Mouse (Mus musculus) stomach, embryonic 15.5 days (tissue): ENCODE measurements around the gene Il12b. TPM values are rescaled to one million over a fixed set of nuclear protein-coding genes. Genes with fewer than 3 reads are reported as not detected.
"Not testable (repeated sequence)": the region's sequence is repeated elsewhere in the genome, so short reads cannot be mapped to it uniquely, and the experiment has no call there.

Experiments used
- ATAC-seq: fragments of 200-750 bp; cut with Nextera tagmentation; 2 replicates; pipeline ENCODE4 v1.8.0; 2017; ENCODE audit warnings: low read depth, moderate number of reproducible peaks, moderate TSS enrichment; ENCODE audit not compliant: insufficient read depth, low FRiP score
- H3K27ac ChIP-seq: fragments of 300-500 bp; sonication (generic); 2 replicates; pipeline ENCODE4 v1.5.1; 2015; ENCODE audit warnings: mild to moderate bottlenecking, inconsistent platforms
- H3K27me3 ChIP-seq: fragments of 300-500 bp; sonication (generic); replicated peaks from 2 replicates; pipeline ENCODE4 v1.6.1; 2015; ENCODE audit warnings: inconsistent platforms
- H3K36me3 ChIP-seq: fragments of 300-500 bp; sonication (generic); 2 replicates; pipeline ENCODE4 v1.6.1; 2015; ENCODE audit warnings: inconsistent platforms
- H3K4me1 ChIP-seq: fragments of 300-500 bp; sonication (generic); 2 replicates; pipeline ENCODE4 v1.6.1; 2015; ENCODE audit warnings: inconsistent platforms
- H3K4me2 ChIP-seq: fragments of 300-500 bp; sonication (generic); 2 replicates; pipeline ENCODE4 v1.6.1; 2015; ENCODE audit warnings: mild to moderate bottlenecking, inconsistent platforms
- H3K4me3 ChIP-seq: fragments of 300-500 bp; sonication (generic); replicated peaks from 2 replicates; pipeline ENCODE4 v1.5.1; 2015; ENCODE audit warnings: inconsistent platforms
- H3K9ac ChIP-seq: fragments of 300-500 bp; sonication (generic); 2 replicates; pipeline ENCODE4 v1.6.1; 2015; ENCODE audit warnings: inconsistent platforms
- H3K9me3 ChIP-seq: fragments of 300-500 bp; sonication (generic); 2 replicates; pipeline ENCODE4 v1.6.1; 2016; ENCODE audit warnings: inconsistent platforms
- WGBS: fragments of 180-500 bp; shearing (Covaris S2); methylation state at CpG from one replicate; pipeline ENCODE4 v1.1.7; 2015; 5-methylcytosine and 5-hydroxymethylcytosine counted together
- polyA plus RNA-seq: library from polyadenylated mRNA; unstranded; fragments of >200 nt; fragmentation: Nextera tagmentation; extraction: Ambion mirVana; gene quantifications from 2 replicates; pipeline ENCODE4 v1.2.1, GENCODE M21; 2015

Gene Il12b
- polyA plus RNA-seq, 1 experiment from 2014 or later = 0.06 TPM

DNA sequence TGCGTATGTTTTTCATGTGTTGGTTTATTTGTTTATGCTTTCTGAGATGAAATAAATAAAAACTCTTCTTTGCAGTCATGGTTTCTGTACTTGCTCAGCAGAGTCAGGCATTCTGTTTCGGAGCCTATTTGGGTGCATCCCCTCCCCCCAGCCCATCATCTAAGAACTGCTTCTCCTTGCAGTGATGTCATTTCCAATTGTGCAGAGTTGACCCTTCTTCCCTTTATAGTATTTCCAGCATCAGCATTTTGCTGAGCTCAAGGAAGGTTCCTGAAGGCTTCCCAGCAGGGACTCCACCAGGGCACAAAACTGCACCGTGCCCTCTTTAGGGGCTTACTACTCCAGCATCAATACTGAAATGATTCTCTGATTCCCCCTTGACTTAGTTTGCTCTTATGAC, 14.7 kb downstream of the Il12b start:
- H3K9ac ChIP-seq = no peak overlapping the region
- no peaks in the 10 kb centered on the region for H3K9me3 ChIP-seq
- no peaks in the 10 kb centered on the region for H3K36me3 ChIP-seq
- no peak overlapping the region for H3K4me3 ChIP-seq
- ATAC-seq = no peak
- H3K27ac ChIP-seq = no peak overlapping the region
- WGBS = 81% methylated on average over 3 of the region's 3 CpGs
- H3K27me3 ChIP-seq = no peaks in the 10 kb centered on the region
- no peaks in the 10 kb centered on the region for H3K4me1 ChIP-seq
- no peak overlapping the region for H3K4me2 ChIP-seq

GRCm38 (mm10) chr11:44417403-44417802, 17.5 kb downstream of the Il12b start:
- WGBS = 30% methylated on average over 1 of the region's 1 CpGs
- Histone ChIP-seq H3K4me2 (no peak overlapping the region), H3K4me1 (no peaks in the 10 kb centered on the region), H3K36me3 (no peaks in the 10 kb centered on the region), H3K4me3 (no peak overlapping the region), H3K27me3 (no peaks in the 10 kb centered on the region), H3K9ac (no peak overlapping the region), H3K9me3 (no peaks in the 10 kb centered on the region), H3K27ac (no peak overlapping the region)
- no peak for ATAC-seq

DNA sequence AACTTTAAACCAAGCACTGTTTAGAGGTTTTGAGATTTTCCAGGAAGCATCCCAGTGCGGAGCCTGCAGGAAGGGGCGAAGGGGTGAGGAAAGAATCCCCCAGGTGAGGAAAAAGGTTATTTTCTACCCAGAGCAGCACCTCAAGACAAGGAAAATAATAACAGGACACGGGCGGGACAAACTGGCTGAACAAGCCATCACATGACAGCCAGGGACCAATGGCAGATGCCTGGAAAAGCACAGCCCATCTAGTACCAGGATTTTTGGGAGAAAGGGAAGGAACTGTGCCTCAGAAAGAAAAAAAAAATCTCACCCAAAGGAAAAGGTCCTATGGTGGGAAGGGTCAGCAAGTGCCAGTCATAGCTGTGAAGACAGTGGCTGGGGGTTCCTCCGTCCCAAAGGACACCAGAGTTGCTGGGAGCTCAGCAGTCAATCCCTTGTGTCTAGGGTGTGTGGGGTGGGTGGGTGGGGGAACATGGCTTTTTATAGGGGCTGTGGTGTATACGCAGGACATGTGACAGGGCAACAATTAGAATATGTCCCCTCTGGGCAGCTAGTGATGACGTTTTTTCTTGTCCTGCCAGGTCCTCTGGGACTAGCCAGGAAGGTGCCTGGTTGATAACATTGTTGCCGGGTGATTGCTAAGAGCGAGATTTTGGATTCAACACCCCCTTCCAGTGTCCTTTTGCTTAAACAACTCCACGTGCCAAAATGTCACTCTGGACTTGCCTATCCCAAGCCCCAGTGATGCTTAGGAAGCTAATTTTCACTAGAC, 22.7 kb downstream of the Il12b start:
- H3K4me1 ChIP-seq = no peaks in the 10 kb centered on the region
- H3K4me2 ChIP-seq = no peak overlapping the region
- WGBS = 62% methylated on average over 10 of the region's 10 CpGs
- H3K27ac ChIP-seq = no peak overlapping the region
- H3K27me3 ChIP-seq = peaks cover 7% of the 10 kb centered on the region; the same call in 1 of the 2 replicates
- no peak for ATAC-seq
- H3K4me3 ChIP-seq = no peak overlapping the region
- H3K9me3 ChIP-seq = no peaks in the 10 kb centered on the region
- no peak overlapping the region for H3K9ac ChIP-seq
- H3K36me3 ChIP-seq = no peaks in the 10 kb centered on the region

DNA sequence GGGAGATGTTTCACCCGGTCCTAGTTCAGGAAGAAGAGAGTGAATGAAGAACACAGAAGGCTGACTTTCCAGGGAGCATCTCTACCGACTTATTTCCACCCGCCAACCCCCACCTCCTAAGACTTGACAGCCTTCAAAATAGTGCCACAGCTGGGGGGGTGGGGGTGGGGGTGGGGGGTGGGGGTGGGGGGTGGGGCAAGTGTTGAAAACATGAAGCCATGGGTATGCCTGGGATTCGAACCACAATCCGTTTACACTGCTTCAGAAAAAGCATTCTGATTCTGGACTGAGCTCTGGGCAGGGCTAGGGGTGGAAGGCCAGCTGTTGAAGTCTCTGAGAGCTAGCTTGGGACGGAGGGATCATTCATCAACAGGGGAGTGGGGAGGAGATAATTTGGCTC, 23.4 kb downstream of the Il12b start:
- no peak for ATAC-seq
- no peak overlapping the region for H3K4me2 ChIP-seq
- no peak overlapping the region for H3K9ac ChIP-seq
- no peaks in the 10 kb centered on the region for H3K4me1 ChIP-seq
- no peak overlapping the region for H3K4me3 ChIP-seq
- WGBS = 43% methylated on average over 6 of the region's 6 CpGs
- H3K9me3 ChIP-seq = no peaks in the 10 kb centered on the region
- H3K27me3 ChIP-seq = peaks cover 7% of the 10 kb centered on the region; the same call in 1 of the 2 replicates
- no peaks in the 10 kb centered on the region for H3K36me3 ChIP-seq
- no peak overlapping the region for H3K27ac ChIP-seq

- 64% methylated on average over 5 of the region's 5 CpGs for WGBS
Measured at GRCm38 (mm10) chr11:44423955-44424354, 24.1 kb downstream of the Il12b start.

GRCm38 (mm10) chr11:44425006-44425405, 25.1 kb downstream of the Il12b start:
- WGBS = 73% methylated on average over 8 of the region's 8 CpGs
- Histone ChIP-seq H3K27me3 (peaks cover 7% of the 10 kb centered on the region; the same call in 1 of the 2 replicates), H3K4me1 (no peaks in the 10 kb centered on the region), H3K9me3 (no peaks in the 10 kb centered on the region), H3K4me3 (no peak overlapping the region), H3K36me3 (no peaks in the 10 kb centered on the region), H3K27ac (no peak overlapping the region), H3K9ac (no peak overlapping the region), H3K4me2 (no peak overlapping the region)
- ATAC-seq = no peak

More at GRCm38 (mm10) chr11:44423955-44424354, 24.1 kb downstream of the Il12b start:
- Histone ChIP-seq H3K9ac (no peak overlapping the region), H3K4me3 (no peak overlapping the region), H3K27me3 (peaks cover 7% of the 10 kb centered on the region; the same call in 1 of the 2 replicates), H3K36me3 (no peaks in the 10 kb centered on the region), H3K27ac (no peak overlapping the region), H3K4me1 (no peaks in the 10 kb centered on the region), H3K4me2 (no peak overlapping the region), H3K9me3 (no peaks in the 10 kb centered on the region)
- ATAC-seq = no peak

DNA sequence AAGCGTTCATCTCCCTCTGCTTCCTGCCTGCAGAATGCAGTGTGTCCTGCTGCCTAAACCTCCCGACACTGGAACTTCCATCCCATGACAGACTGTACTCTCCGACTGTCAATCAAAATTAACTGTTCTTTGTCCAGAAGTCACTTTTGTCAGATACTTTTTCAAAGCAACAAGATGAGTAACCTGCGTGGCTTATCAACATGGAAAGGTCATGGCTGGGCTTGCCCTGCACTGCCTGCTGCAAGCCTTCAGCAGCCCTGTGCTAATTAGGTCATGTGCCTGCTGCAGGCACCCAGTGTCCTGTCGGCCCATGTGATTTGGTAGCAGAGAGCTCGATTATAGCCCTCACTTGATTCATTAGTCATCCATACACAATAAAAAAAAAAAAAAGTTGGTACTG, 25.8 kb downstream of the Il12b start:
- no peak for ATAC-seq
- Histone ChIP-seq H3K4me1 (no peaks in the 10 kb centered on the region), H3K4me2 (no peak overlapping the region), H3K36me3 (no peaks in the 10 kb centered on the region), H3K27me3 (peaks cover 7% of the 10 kb centered on the region; the same call in 1 of the 2 replicates), H3K9ac (no peak overlapping the region), H3K4me3 (no peak overlapping the region), H3K9me3 (no peaks in the 10 kb centered on the region), H3K27ac (no peak overlapping the region)
- 63% methylated on average over 6 of the region's 6 CpGs for WGBS

DNA sequence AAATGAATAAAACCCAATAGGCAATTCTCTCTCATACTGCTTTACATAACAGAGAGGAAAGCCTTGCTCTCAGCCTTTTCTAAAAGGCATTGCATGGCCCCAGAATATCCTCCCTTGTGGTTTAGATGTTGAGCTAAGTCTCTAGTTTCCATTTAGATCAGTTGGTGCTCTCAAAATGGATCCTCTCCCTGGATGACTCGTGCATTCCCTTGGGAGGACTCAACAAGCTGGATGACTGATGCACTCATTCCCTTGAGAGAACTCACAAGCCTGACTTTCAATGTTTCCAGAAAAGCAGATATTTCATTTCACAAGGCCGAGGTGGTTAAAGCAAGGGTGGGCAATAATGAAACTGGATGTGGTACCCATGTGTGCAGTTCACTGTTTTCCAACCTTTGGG, 28.1 kb downstream of the Il12b start:
- ATAC-seq = no peak
- H3K4me1 ChIP-seq = no peaks in the 10 kb centered on the region
- WGBS = 77% methylated on average over 2 of the region's 2 CpGs
- H3K4me3 ChIP-seq = no peak overlapping the region
- H3K4me2 ChIP-seq = no peak overlapping the region
- no peak overlapping the region for H3K27ac ChIP-seq
- H3K9me3 ChIP-seq = no peaks in the 10 kb centered on the region
- H3K9ac ChIP-seq = no peak overlapping the region
- H3K36me3 ChIP-seq = no peaks in the 10 kb centered on the region
- peaks cover 7% of the 10 kb centered on the region; the same call in 1 of the 2 replicates for H3K27me3 ChIP-seq

- no peaks in the 10 kb centered on the region for H3K36me3 ChIP-seq
- H3K4me3 ChIP-seq = no peak overlapping the region
- H3K27ac ChIP-seq = no peak overlapping the region
- no peak for ATAC-seq
- no peak overlapping the region for H3K4me2 ChIP-seq
- no peaks in the 10 kb centered on the region for H3K27me3 ChIP-seq
- no peaks in the 10 kb centered on the region for H3K9me3 ChIP-seq
- WGBS = 87% methylated on average over 3 of the region's 3 CpGs
- H3K9ac ChIP-seq = no peak overlapping the region
- no peaks in the 10 kb centered on the region for H3K4me1 ChIP-seq
Measured at GRCm38 (mm10) chr11:44430036-44430435, 30.2 kb downstream of the Il12b start.

DNA sequence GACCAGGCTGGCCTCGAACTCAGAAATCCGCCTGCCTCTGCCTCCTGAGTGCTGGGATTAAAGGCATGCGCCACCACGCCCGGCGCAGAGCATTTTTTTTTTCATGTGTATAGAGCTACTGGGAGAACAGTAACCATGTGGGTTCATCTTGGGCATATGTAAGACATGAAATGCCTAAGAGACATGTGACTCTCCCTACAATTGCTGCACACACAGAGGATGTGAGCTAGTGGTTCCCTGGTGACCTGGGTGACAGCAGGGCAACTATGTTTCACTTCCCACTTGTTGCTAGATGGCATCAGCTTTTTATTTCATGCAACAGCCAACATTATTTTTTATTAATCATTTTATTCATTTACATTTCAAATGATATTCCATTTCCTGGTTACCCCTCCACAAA, 37.9 kb downstream of the Il12b start:
- 95% methylated on average over 6 of the region's 6 CpGs for WGBS

DNA sequence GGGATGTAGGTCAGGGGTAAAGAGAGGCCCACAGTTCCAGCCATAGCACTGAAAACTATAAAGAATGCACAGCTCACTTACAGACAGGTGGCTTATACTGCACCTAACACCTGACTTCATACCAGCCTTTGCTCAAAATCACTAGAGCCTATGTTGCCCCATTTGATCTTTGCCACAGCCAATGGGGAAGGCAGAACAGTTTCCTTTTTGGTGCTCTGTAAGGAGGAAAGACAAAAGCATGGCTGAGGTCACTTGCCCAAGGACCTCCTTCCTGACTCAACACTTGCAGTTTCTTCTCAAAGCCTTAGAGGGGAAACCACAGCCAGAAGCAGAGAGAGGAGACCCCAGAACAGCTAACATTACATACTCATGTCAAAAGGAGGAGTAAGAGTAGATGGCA, 51.2 kb downstream of the Il12b start:
- ATAC-seq = no peak
- H3K4me3 ChIP-seq = no peak overlapping the region
- no peaks in the 10 kb centered on the region for H3K9me3 ChIP-seq
- no peak overlapping the region for H3K27ac ChIP-seq
- H3K4me2 ChIP-seq = no peak overlapping the region
- H3K9ac ChIP-seq = no peak overlapping the region
- H3K4me1 ChIP-seq = no peaks in the 10 kb centered on the region
- H3K36me3 ChIP-seq = no peaks in the 10 kb centered on the region
- H3K27me3 ChIP-seq = no peaks in the 10 kb centered on the region

More for the DNA sequence above, 37.9 kb downstream of the Il12b start:
- Histone ChIP-seq H3K9me3 (no peaks in the 10 kb centered on the region), H3K27ac (no peak overlapping the region), H3K4me2 (no peak overlapping the region), H3K4me1 (no peaks in the 10 kb centered on the region), H3K4me3 (no peak overlapping the region), H3K27me3 (no peaks in the 10 kb centered on the region), H3K9ac (no peak overlapping the region), H3K36me3 (no peaks in the 10 kb centered on the region)
- ATAC-seq = no peak

- H3K9ac ChIP-seq, ATAC-seq, H3K4me3 ChIP-seq, H3K9me3 ChIP-seq, H3K4me1 ChIP-seq, H3K36me3 ChIP-seq, H3K4me2 ChIP-seq, H3K27ac ChIP-seq, H3K27me3 ChIP-seq: not testable (repeated sequence)
- 87% methylated on average over 5 of the region's 5 CpGs for WGBS
Measured at GRCm38 (mm10) chr11:44452016-44452415, 52.2 kb downstream of the Il12b start.
